In the genomic region with DNA sequence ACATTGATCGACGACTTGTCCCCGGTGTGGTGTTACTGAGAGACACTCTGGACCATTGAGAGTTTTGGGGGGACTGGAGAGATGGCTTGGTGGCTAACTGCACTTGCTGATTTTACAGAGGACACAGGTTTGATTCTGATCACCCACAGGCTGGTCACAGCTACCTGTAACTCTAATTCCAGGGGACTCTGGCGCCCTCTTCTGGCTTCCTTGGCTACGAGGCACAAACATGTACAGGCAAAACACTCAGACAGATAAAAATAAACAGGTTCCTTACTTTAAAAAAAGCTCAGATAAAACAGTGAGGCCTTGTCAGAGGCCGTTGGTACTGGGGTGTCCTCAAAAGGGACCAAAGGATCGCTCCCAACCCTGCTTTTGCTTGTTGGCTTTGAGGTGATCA, we compare ENCODE assay signal across 15 mouse cellular contexts.
DNase-seq lines count a peak whose midpoint lies in the region; ATAC-seq and TF ChIP-seq lines count a peak whose summit lies in the region.
"Had no signal": no experiment of that assay in that cellular context is flagged by ENCODE, and none has a peak within 500 bp of the region (broad histone marks: within the 10 kb centered on the region; RNA-seq: fewer than 3 reads in every experiment).

No protein-coding gene starts in this region.

- no peak overlapping the region for H3K9ac ChIP-seq in liver, embryonic 14.5 days (replicated peaks)
- H3K9ac ChIP-seq in liver, embryonic 11.5 days (ENCODE audit: low read depth, low read length), result no peak overlapping the region
- no peak overlapping the region for H3K9ac ChIP-seq in ES-Bruce4 (ENCODE audit: low read depth, poor library complexity, severe bottlenecking)
- H3K9ac ChIP-seq in liver, postnatal 0 days (replicated peaks), result no peak overlapping the region
- H3K9ac ChIP-seq: intestine, embryonic 15.5 days; liver, embryonic 13.5 days had no signal

- DNase-seq in gastrocnemius, adult 2 months, result peak; percentile 11
- no peak for DNase-seq in gastrocnemius, adult 18-20 months (ENCODE audit: low spot score)
- no peak for DNase-seq in liver, embryonic 14.5 days (ENCODE audit: low read depth in 3 of 3, low spot score in 3 of 3)
- no peak for DNase-seq in liver, embryonic 11.5 days (ENCODE audit: low spot score)
- DNase-seq in liver, postnatal 0 days, result no peak
- no peak for DNase-seq in neural tube, embryonic 10.5 days (ENCODE audit: extremely low spot score, low spot score)
- DNase-seq in lung, postnatal 10 days, result no peak
- DNase-seq: embryo, embryonic 11 days; heart, adult 18-20 months; heart, postnatal 10 days; liver, embryonic 13.5 days; right cerebral cortex, postnatal 14 days had no signal

- intact Hi-C loops in gastrocnemius, adult 2 months (cut with DNase I), result no loop called here

- no peak overlapping the region for H3K4me2 ChIP-seq in liver, embryonic 14.5 days (ENCODE audit: low read depth)
- H3K4me2 ChIP-seq in liver, embryonic 11.5 days, result no peak overlapping the region
- H3K4me2 ChIP-seq in liver, postnatal 0 days (ENCODE audit: low read depth, low read length), result no peak overlapping the region
- H3K4me2 ChIP-seq: intestine, embryonic 15.5 days; liver, embryonic 13.5 days had no signal

- no peaks in the 10 kb centered on the region for H3K27me3 ChIP-seq in liver, embryonic 14.5 days (ENCODE audit: control insufficient read depth, insufficient read depth, low read length)
- no peaks in the 10 kb centered on the region for H3K27me3 ChIP-seq in liver, embryonic 11.5 days (replicated peaks; ENCODE audit: control insufficient read depth, insufficient read depth, low read length)
- H3K27me3 ChIP-seq in ES-Bruce4 (ENCODE audit: control insufficient read depth, insufficient read depth, low read length, poor library complexity, severe bottlenecking), result no peaks in the 10 kb centered on the region
- no peaks in the 10 kb centered on the region for H3K27me3 ChIP-seq in liver, postnatal 0 days (ENCODE audit: insufficient read depth, low read length)
- H3K27me3 ChIP-seq: intestine, embryonic 15.5 days; liver, embryonic 13.5 days had no signal

- 68% methylated on average over 7 of the region's 7 CpGs for WGBS in liver, embryonic 14.5 days (ENCODE audit: insufficient replicate concordance)
- 74% methylated on average over 7 of the region's 7 CpGs for WGBS in liver, embryonic 11.5 days
- 84% methylated on average over 7 of the region's 7 CpGs for WGBS in liver, postnatal 0 days (ENCODE audit: insufficient replicate concordance)

- no peak for TF ChIP-seq EP300 in liver, embryonic 14.5 days (IDR thresholded peaks at IDR 0.05; ENCODE audit: low read depth)
- no peak for TF ChIP-seq EP300 in ES-Bruce4 (IDR thresholded peaks at IDR 0.05; ENCODE audit: insufficient read depth, low read depth, low read length)
- TF ChIP-seq EP300 in liver, postnatal 0 days (IDR thresholded peaks at IDR 0.05; ENCODE audit: low read depth), result no peak

- no peaks in the 10 kb centered on the region for H3K9me3 ChIP-seq in liver, embryonic 14.5 days (ENCODE audit: control insufficient read depth, low read length)
- no peaks in the 10 kb centered on the region for H3K9me3 ChIP-seq in liver, embryonic 11.5 days (ENCODE audit: control insufficient read depth, low read length)
- H3K9me3 ChIP-seq in ES-Bruce4 (replicated peaks; ENCODE audit: control insufficient read depth, insufficient read depth, low read length, poor library complexity, severe bottlenecking), result no peaks in the 10 kb centered on the region
- no peaks in the 10 kb centered on the region for H3K9me3 ChIP-seq in liver, postnatal 0 days (ENCODE audit: low read length)
- H3K9me3 ChIP-seq: intestine, embryonic 15.5 days; liver, embryonic 13.5 days had no signal

- no peak for ATAC-seq in liver, embryonic 14.5 days (ENCODE audit: insufficient read depth)
- ATAC-seq in liver, embryonic 11.5 days (replicated peaks; ENCODE audit: low FRiP score), result no peak
- no peak for ATAC-seq in liver, postnatal 0 days
- ATAC-seq: intestine, embryonic 15.5 days had no signal

- no peak overlapping the region for H3K4me3 ChIP-seq in gastrocnemius, adult 2 months
- H3K4me3 ChIP-seq in liver, embryonic 14.5 days (ENCODE audit: insufficient read depth in 1 of 2, low read depth in 2 of 2, low read length in 2 of 2), result no peak overlapping the region
- no peak overlapping the region for H3K4me3 ChIP-seq in liver, embryonic 11.5 days (ENCODE audit: low read depth, low read length)
- no peak overlapping the region for H3K4me3 ChIP-seq in ES-Bruce4 (ENCODE audit: low read depth, low read length)
- no peak overlapping the region for H3K4me3 ChIP-seq in liver, postnatal 0 days (ENCODE audit: low read depth, low read length)
- H3K4me3 ChIP-seq: intestine, embryonic 15.5 days; liver, embryonic 13.5 days had no signal

- peak; percentile 24; the same call in 1 of the 2 replicates for TF ChIP-seq CTCF in gastrocnemius, adult 2 months (IDR thresholded peaks at IDR 0.05)
- TF ChIP-seq CTCF in liver, embryonic 14.5 days (IDR thresholded peaks at IDR 0.05; ENCODE audit: low read depth), result peak; percentile 33
- peak; percentile 53 for TF ChIP-seq CTCF in ES-Bruce4 (IDR thresholded peaks at IDR 0.05; ENCODE audit: low read depth, low read length)
- peak; percentile 22; the same call in 1 of the 2 replicates for TF ChIP-seq CTCF in liver, postnatal 0 days (IDR thresholded peaks at IDR 0.05; ENCODE audit: low read depth)

- H3K36me3 ChIP-seq in liver, embryonic 14.5 days (replicated peaks; ENCODE audit: control insufficient read depth, insufficient read depth, low read depth), result no peaks in the 10 kb centered on the region
- H3K36me3 ChIP-seq in liver, embryonic 11.5 days (ENCODE audit: control insufficient read depth, insufficient read depth, low read length), result no peaks in the 10 kb centered on the region
- no peaks in the 10 kb centered on the region for H3K36me3 ChIP-seq in ES-Bruce4 (ENCODE audit: control insufficient read depth, insufficient read depth, low read length, poor library complexity, severe bottlenecking)
- no peaks in the 10 kb centered on the region for H3K36me3 ChIP-seq in liver, postnatal 0 days (replicated peaks; ENCODE audit: insufficient read depth, low read length)
- H3K36me3 ChIP-seq: G1E; intestine, embryonic 15.5 days; liver, embryonic 13.5 days had no signal

- no peak for TF ChIP-seq POLR2A in ES-Bruce4 (IDR thresholded peaks at IDR 0.05; ENCODE audit: insufficient read depth, low read length)

- H3K4me1 ChIP-seq in liver, embryonic 14.5 days (replicated peaks; ENCODE audit: control insufficient read depth in 2 of 2, insufficient read depth in 2 of 2, low read length in 1 of 2), result no peaks in the 10 kb centered on the region
- no peaks in the 10 kb centered on the region for H3K4me1 ChIP-seq in liver, embryonic 11.5 days (replicated peaks; ENCODE audit: control insufficient read depth, insufficient read depth, low read length)
- no peaks in the 10 kb centered on the region for H3K4me1 ChIP-seq in ES-Bruce4 (ENCODE audit: control insufficient read depth, insufficient read depth, low read length)
- no peaks in the 10 kb centered on the region for H3K4me1 ChIP-seq in liver, postnatal 0 days (ENCODE audit: insufficient read depth)
- H3K4me1 ChIP-seq: liver, embryonic 13.5 days had no signal

- H3K27ac ChIP-seq in gastrocnemius, adult 2 months, result no peak overlapping the region
- H3K27ac ChIP-seq in liver, embryonic 14.5 days, result no peak overlapping the region
- no peak overlapping the region for H3K27ac ChIP-seq in liver, embryonic 11.5 days (ENCODE audit: low read depth, low read length)
- no peak overlapping the region for H3K27ac ChIP-seq in ES-Bruce4 (ENCODE audit: insufficient read depth, low read length)
- H3K27ac ChIP-seq in liver, postnatal 0 days (ENCODE audit: low read depth), result no peak overlapping the region
- H3K27ac ChIP-seq: intestine, embryonic 15.5 days; liver, embryonic 13.5 days had no signal
